Mouse (Mus musculus) neural tube, embryonic 15.5 days (tissue): ENCODE measurements around the gene Slc1a4. TPM values are rescaled to one million over a fixed set of nuclear protein-coding genes. Genes with fewer than 3 reads are reported as not detected.

Experiments used
- ATAC-seq: fragments of 200-750 bp; cut with Nextera tagmentation; 2 replicates; pipeline ENCODE4 v1.8.0; 2017; ENCODE audit warnings: mild to moderate bottlenecking, moderate TSS enrichment, moderate library complexity; ENCODE audit not compliant: low FRiP score
- H3K27ac ChIP-seq: fragments of 300-500 bp; sonication (generic); replicated peaks from 2 replicates; pipeline ENCODE4 v1.5.1; 2015; ENCODE audit warnings: mild to moderate bottlenecking, inconsistent platforms
- H3K27me3 ChIP-seq: fragments of 300-500 bp; sonication (generic); replicated peaks from 2 replicates; pipeline ENCODE4 v1.6.1; 2015; ENCODE audit warnings: inconsistent platforms
- H3K36me3 ChIP-seq: fragments of 300-500 bp; sonication (generic); 2 replicates; pipeline ENCODE4 v1.6.1; 2015; ENCODE audit warnings: inconsistent platforms
- H3K4me1 ChIP-seq: fragments of 300-500 bp; sonication (generic); 2 replicates; pipeline ENCODE4 v1.6.1; 2015; ENCODE audit warnings: inconsistent platforms
- H3K4me2 ChIP-seq: fragments of 300-500 bp; sonication (generic); 2 replicates; pipeline ENCODE4 v1.6.1; 2015; ENCODE audit warnings: inconsistent platforms, mild to moderate bottlenecking, moderate library complexity
- H3K4me3 ChIP-seq: fragments of 300-500 bp; sonication (generic); replicated peaks from 2 replicates; pipeline ENCODE4 v1.5.1; 2015; ENCODE audit warnings: mild to moderate bottlenecking, inconsistent platforms
- H3K9ac ChIP-seq: fragments of 300-500 bp; sonication (generic); replicated peaks from 2 replicates; pipeline ENCODE4 v1.6.1; 2015; ENCODE audit warnings: mild to moderate bottlenecking, inconsistent platforms
- H3K9me3 ChIP-seq: fragments of 300-500 bp; sonication (generic); replicated peaks from 2 replicates; pipeline ENCODE4 v1.6.1; 2016; ENCODE audit warnings: inconsistent platforms
- WGBS: fragments of 180-500 bp; shearing (Covaris S2); methylation state at CpG from one replicate; pipeline ENCODE4 v1.1.7; 2015; ENCODE audit warnings: mixed read lengths; 5-methylcytosine and 5-hydroxymethylcytosine counted together
- polyA plus RNA-seq: library from polyadenylated mRNA; unstranded; fragments of >200 nt; fragmentation: Nextera tagmentation; extraction: Ambion mirVana; gene quantifications from 2 replicates; pipeline ENCODE4 v1.2.1, GENCODE M21; 2015

Slc1a4 gene
- polyA plus RNA-seq, 1 experiment from 2014 or later: 61.0 TPM

GRCm38 (mm10) chr11:20282601-20283219 is 49.8 kb downstream of the Slc1a4 start:
- no peak overlapping the region for H3K4me2 ChIP-seq
- H3K27me3 ChIP-seq: no peaks in the 10 kb centered on the region
- ATAC-seq: no peak
- no peaks in the 10 kb centered on the region for H3K9me3 ChIP-seq
- H3K27ac ChIP-seq: no peak overlapping the region
- 79% methylated on average over 2 of the region's 2 CpGs for WGBS
- no peak overlapping the region for H3K9ac ChIP-seq
- H3K4me1 ChIP-seq: no peaks in the 10 kb centered on the region
- H3K36me3 ChIP-seq: no peaks in the 10 kb centered on the region
- no peak overlapping the region for H3K4me3 ChIP-seq

GRCm38 (mm10) chr11:20280982-20281381 is 51.5 kb downstream of the Slc1a4 start:
- H3K4me3 ChIP-seq: no peak overlapping the region
- H3K27me3 ChIP-seq: no peaks in the 10 kb centered on the region
- H3K9me3 ChIP-seq: no peaks in the 10 kb centered on the region
- no peak overlapping the region for H3K27ac ChIP-seq
- H3K4me2 ChIP-seq: no peak overlapping the region
- no peaks in the 10 kb centered on the region for H3K36me3 ChIP-seq
- no peak overlapping the region for H3K9ac ChIP-seq
- WGBS: 87% methylated on average over 5 of the region's 5 CpGs
- H3K4me1 ChIP-seq: no peaks in the 10 kb centered on the region
- no peak for ATAC-seq

GRCm38 (mm10) chr11:20278702-20279101 is 53.8 kb downstream of the Slc1a4 start:
- Histone ChIP-seq H3K9me3 (no peaks in the 10 kb centered on the region), H3K36me3 (no peaks in the 10 kb centered on the region), H3K9ac (no peak overlapping the region), H3K27me3 (no peaks in the 10 kb centered on the region), H3K4me2 (no peak overlapping the region), H3K27ac (no peak overlapping the region), H3K4me1 (no peaks in the 10 kb centered on the region), H3K4me3 (no peak overlapping the region)
- no peak for ATAC-seq
- WGBS: 55% methylated on average over 5 of the region's 5 CpGs

- H3K36me3 ChIP-seq: no peaks in the 10 kb centered on the region
- ATAC-seq: no peak
- H3K27ac ChIP-seq: no peak overlapping the region
- no peak overlapping the region for H3K9ac ChIP-seq
- H3K4me3 ChIP-seq: no peak overlapping the region
- H3K4me2 ChIP-seq: no peak overlapping the region
- no peaks in the 10 kb centered on the region for H3K9me3 ChIP-seq
- H3K4me1 ChIP-seq: no peaks in the 10 kb centered on the region
- 72% methylated on average over 2 of the region's 2 CpGs for WGBS
- no peaks in the 10 kb centered on the region for H3K27me3 ChIP-seq
Measured at GRCm38 (mm10) chr11:20277106-20277505, 55.4 kb downstream of the Slc1a4 start.

- no peak for ATAC-seq
- 75% methylated on average over 2 of the region's 2 CpGs for WGBS
- H3K4me3 ChIP-seq: no peak overlapping the region
Measured at GRCm38 (mm10) chr11:20275974-20276373, 56.5 kb downstream of the Slc1a4 start.

GRCm38 (mm10) chr11:20269885-20270284 is 62.6 kb downstream of the Slc1a4 start:
- Histone ChIP-seq H3K9me3 (no peaks in the 10 kb centered on the region), H3K4me2 (no peak overlapping the region), H3K36me3 (no peaks in the 10 kb centered on the region), H3K27ac (no peak overlapping the region), H3K9ac (no peak overlapping the region), H3K4me3 (no peak overlapping the region), H3K4me1 (no peaks in the 10 kb centered on the region), H3K27me3 (no peaks in the 10 kb centered on the region)
- WGBS: 87% methylated on average over 6 of the region's 6 CpGs
- no peak for ATAC-seq

More at GRCm38 (mm10) chr11:20275974-20276373, 56.5 kb downstream of the Slc1a4 start:
- no peak overlapping the region for H3K27ac ChIP-seq
- no peaks in the 10 kb centered on the region for H3K4me1 ChIP-seq
- H3K27me3 ChIP-seq: no peaks in the 10 kb centered on the region
- no peaks in the 10 kb centered on the region for H3K36me3 ChIP-seq
- no peaks in the 10 kb centered on the region for H3K9me3 ChIP-seq
- no peak overlapping the region for H3K9ac ChIP-seq
- H3K4me2 ChIP-seq: no peak overlapping the region

DNA sequence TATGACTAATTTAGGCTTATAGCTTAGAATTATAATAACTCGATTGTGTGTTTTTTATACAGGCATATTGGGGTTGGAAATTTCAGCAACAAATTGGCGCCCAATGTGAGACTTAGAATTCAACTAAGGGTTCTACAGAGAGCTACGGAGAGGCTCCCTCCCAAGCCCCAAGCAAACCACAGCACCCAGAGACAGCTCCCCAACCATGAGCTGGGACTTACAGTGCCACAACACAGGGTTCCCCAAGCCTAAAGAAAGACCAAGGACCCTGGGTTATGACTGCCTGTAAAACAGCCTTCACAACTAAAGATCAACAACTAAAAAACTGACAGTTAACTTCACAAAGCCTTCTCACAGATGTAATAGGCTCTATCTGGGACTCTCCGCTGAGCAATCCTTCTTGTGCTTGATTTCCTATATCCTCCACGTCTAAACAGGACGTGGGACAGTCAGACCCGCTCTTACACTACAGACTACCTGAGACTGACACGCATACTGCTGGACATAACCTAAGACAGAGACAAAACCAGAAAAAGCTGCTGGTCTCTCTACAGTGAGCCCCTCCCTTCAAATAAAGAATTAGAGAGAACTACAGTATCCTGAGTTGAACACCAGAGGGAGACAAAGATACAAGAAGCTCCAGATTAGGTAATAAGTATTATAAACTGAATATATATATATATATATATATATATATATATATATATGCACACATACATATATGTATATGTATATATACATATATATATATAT is 69.7 kb downstream of the Slc1a4 start:
- H3K27me3 ChIP-seq: no peaks in the 10 kb centered on the region
- H3K9ac ChIP-seq: no peak overlapping the region
- H3K9me3 ChIP-seq: no peaks in the 10 kb centered on the region
- ATAC-seq: no peak
- H3K36me3 ChIP-seq: no peaks in the 10 kb centered on the region
- WGBS: 60% methylated on average over 8 of the region's 8 CpGs
- H3K27ac ChIP-seq: no peak overlapping the region
- no peak overlapping the region for H3K4me2 ChIP-seq
- no peaks in the 10 kb centered on the region for H3K4me1 ChIP-seq
- no peak overlapping the region for H3K4me3 ChIP-seq

DNA sequence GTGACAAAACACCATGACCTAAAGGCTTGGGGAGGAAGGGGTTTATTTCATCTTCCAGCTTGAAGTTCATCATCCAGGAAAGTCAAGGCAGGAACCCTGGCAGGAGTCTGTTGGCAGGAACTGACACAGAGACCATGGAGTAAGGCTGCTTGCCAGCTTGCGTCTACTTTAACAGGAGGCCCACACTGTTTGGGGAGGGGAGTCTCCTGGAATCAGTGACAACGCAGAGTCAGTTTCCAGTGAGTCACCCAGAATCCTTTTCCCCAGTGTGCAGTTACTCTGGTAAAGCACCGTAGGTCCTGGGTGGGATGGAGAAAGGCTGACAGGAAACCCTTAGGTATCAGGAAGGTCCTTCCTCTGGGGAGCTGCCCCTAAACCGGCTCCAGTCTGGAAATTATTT is 77.7 kb downstream of the Slc1a4 start:
- H3K4me2 ChIP-seq: no peak overlapping the region
- H3K4me3 ChIP-seq: no peak overlapping the region
- H3K9ac ChIP-seq: no peak overlapping the region
- H3K36me3 ChIP-seq: no peaks in the 10 kb centered on the region
- peaks cover 5% of the 10 kb centered on the region for H3K4me1 ChIP-seq
- no peak overlapping the region for H3K27ac ChIP-seq
- 92% methylated on average over 4 of the region's 4 CpGs for WGBS
- no peaks in the 10 kb centered on the region for H3K27me3 ChIP-seq
- no peaks in the 10 kb centered on the region for H3K9me3 ChIP-seq
- ATAC-seq: no peak

- H3K27ac ChIP-seq: no peak overlapping the region
- no peaks in the 10 kb centered on the region for H3K27me3 ChIP-seq
- no peak for ATAC-seq
- H3K4me3 ChIP-seq: no peak overlapping the region
- 78% methylated on average over 2 of the region's 2 CpGs for WGBS
- H3K4me2 ChIP-seq: no peak overlapping the region
- H3K36me3 ChIP-seq: no peaks in the 10 kb centered on the region
- H3K9me3 ChIP-seq: no peaks in the 10 kb centered on the region
- H3K4me1 ChIP-seq: peaks cover 12% of the 10 kb centered on the region
- no peak overlapping the region for H3K9ac ChIP-seq
Measured at GRCm38 (mm10) chr11:20253088-20253487, 79.4 kb downstream of the Slc1a4 start.

Other genes with a start within 250 kb of the Slc1a4 start
- gene Actr2, start 219.8 kb downstream of the Slc1a4 start, polyA plus RNA-seq: 167 and 168 TPM in 2 replicates
- 311 and 322 TPM in 2 replicates for gene Rab1a, start 131.3 kb downstream of the Slc1a4 start, polyA plus RNA-seq
- gene Cep68, start 83.3 kb downstream of the Slc1a4 start, polyA plus RNA-seq: 26.5 and 29.1 TPM in 2 replicates
- gene Sertad2, start 210.5 kb upstream of the Slc1a4 start, polyA plus RNA-seq: 27.6 and 28.0 TPM in 2 replicates